Mouse (Mus musculus) E14TG2a.4 (cell line): ENCODE measurements at regions not wholly inside any gene's neighbourhood (a gene's known extent, or its start where the extent isn't known, plus 50 kb on each side); places are given as distances from the start of the nearest gene placed in this dataset.

Experiments used
- CTCF ChIP-seq: conservative IDR thresholded peaks from 2 replicates; pipeline ENCODE4 v1.5.1; 2014; ENCODE audit warnings: low read length
- POU5F1 ChIP-seq: IDR thresholded peaks from 2 replicates; pipeline ENCODE4 v1.6.1; 2014; ENCODE audit warnings: low read length, borderline replicate concordance

DNA sequence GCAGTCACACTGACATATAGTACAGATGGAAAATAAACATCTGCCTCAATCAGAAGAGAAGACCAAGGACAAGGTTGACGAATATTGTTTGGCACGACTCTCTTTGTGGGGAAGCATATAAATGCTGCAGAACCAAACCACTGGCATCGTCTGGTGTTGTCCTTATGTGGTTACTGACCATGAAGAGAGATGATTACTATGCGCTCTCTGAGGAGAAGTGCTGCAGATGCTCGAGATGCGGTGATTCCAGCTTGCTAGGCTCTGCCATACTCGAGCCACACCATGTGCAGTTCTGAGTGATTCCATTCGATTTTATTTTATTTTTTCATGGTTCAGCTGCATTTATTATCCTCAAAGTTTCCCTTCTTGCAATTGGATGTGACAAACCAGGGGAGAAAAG is 393.5 kb downstream of the Cypt12 start:
- no peak for TF ChIP-seq CTCF
- no peak for TF ChIP-seq POU5F1
